Mouse (Mus musculus) brain, embryonic 14.5 days (tissue): ENCODE measurements around the gene Hcrtr1. TPM values are rescaled to one million over a fixed set of nuclear protein-coding genes. Genes with fewer than 3 reads are reported as not detected.

Experiments used
- DNase-seq: peaks from one replicate; pipeline ENCODE4 v3.0.0-alpha.2; 2011; ENCODE audit warnings: low read depth
- CTCF ChIP-seq: fragments of 200-500 bp; IDR thresholded peaks from 2 replicates; pipeline ENCODE4 v1.5.1; 2012; ENCODE audit warnings: inconsistent platforms, mild to moderate bottlenecking, moderate library complexity, borderline replicate concordance; ENCODE audit not compliant: insufficient read depth, insufficient read length; ENCODE audit errors: extremely low read depth
- POLR2A ChIP-seq: fragments of 200-500 bp; IDR thresholded peaks from 2 replicates; pipeline ENCODE4 v1.6.1; 2012; ENCODE audit warnings: mild to moderate bottlenecking, inconsistent platforms, borderline replicate concordance; ENCODE audit not compliant: poor library complexity, insufficient read depth, insufficient read length, severe bottlenecking; ENCODE audit errors: extremely low read depth
- polyA plus RNA-seq: library from polyadenylated mRNA; depleted of rRNA; stranded (reverse); fragments of >200 nt; gene quantifications from 2 replicates; pipeline ENCODE4 v1.2.3, GENCODE M21; 2012; rRNA removed

The Hcrtr1 gene
- polyA plus RNA-seq = 1.4 and 2.0 TPM in 2 replicates

DNA sequence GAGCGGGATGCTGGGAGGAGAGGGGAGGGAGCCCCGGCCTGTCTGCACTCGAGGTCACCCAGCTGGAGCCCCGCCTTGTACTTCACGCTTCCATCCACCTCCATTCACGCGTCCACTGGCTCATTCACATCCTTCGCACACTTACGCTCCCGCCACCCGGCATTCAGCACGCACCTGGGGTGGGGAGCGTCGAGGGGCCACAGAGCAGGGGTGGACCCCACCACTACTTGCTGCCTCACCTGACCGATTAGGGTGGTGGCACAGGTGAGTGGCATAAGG, at the start of gene Hcrtr1:
TSS of gene Hcrtr1 (minus strand) at position 146 of the 279 bp plus-strand sequence.
- DNase-seq = no peak
- TF ChIP-seq POLR2A (no peak), CTCF (no peak)

DNA sequence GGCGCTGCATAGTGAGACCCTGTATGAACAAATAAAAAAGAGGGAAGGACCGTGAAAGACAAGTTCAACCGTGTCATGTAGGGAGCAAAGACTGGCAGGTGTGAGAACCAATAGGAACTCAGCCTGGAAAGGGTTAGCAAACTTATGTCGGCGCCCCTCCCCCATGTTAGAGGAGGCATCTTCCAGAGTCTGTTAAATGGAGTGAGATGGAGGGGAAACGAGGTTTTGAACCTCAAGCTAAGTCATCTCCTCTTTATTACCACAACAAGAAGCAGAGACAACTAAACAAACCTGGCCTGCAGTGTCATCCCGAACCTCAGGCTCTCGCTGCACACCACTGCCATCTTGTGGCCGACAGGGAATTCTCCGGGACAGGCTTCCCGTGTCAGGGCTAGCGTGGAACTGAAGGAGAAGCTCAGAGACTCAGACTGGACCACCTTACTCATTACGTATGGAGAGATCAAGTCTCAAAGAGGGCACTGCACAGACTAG, 49.7 kb upstream of the Hcrtr1 start:
- DNase-seq = peak; percentile 92
- TF ChIP-seq POLR2A (no peak), CTCF (peak; percentile 99)

DNA sequence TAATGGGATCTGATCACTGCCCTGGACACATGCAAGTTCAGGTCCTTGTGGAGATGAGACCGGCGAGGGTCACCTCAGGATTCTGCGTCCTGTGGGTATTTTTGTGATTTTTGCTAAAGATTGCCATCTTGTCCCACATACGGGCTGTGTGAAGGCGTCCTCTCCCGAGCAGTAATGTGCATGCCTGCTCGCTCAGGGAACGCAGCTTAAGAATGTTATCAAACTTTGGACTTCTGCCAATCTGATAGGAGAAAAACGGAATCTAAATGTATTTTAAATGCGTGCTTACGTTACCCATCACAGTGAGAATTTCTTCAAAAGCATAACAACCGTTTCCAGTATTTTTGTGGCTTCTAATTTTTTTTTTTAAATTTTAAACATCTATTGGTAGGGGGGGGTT, 47.7 kb upstream of the Hcrtr1 start:
- TF ChIP-seq POLR2A (no peak), CTCF (no peak)

DNA sequence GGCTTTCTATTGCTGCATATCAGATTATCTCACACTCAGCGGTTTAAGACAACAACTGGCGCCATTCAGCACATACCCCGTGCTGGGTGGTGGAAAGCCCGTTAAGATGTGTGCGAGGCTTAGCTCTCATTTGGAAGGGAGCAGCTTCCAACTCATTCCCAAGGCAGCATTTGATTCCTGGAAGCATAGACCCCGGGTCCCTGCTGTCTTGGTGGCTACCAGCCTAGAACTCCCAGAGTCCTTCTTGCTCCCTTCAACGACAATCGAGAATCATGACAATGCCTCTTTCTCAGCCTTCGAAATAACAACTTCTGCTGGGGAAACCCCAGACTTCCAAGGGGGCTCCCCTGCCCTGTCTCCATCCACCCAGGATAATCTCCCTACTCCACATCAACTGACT, 47.3 kb upstream of the Hcrtr1 start:
- no peak for DNase-seq
- TF ChIP-seq CTCF (no peak), POLR2A (no peak)

More for the DNA sequence above, 47.7 kb upstream of the Hcrtr1 start:
- DNase-seq = no peak

DNA sequence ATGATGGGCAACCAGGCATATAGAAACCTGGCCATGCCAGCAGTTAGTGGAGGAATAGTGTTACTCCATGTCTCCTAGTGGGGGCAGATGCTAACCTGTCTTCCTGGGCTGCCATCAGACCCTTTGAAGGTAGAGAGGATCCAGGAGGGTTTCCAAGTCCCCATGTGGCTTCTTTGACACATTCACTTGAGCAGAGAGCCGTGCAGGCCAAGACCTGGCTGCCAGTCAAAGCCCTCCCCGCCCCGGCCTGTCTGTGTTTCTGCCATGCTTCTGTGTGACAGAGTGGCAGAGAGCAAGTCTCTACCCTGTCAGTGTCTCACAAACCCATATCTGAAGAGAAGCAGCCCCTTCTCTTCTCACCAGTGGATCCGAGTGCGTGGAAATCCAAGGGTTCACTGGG, 44.7 kb upstream of the Hcrtr1 start:
- TF ChIP-seq CTCF = no peak
- TF ChIP-seq POLR2A = no peak
- DNase-seq = no peak

DNA sequence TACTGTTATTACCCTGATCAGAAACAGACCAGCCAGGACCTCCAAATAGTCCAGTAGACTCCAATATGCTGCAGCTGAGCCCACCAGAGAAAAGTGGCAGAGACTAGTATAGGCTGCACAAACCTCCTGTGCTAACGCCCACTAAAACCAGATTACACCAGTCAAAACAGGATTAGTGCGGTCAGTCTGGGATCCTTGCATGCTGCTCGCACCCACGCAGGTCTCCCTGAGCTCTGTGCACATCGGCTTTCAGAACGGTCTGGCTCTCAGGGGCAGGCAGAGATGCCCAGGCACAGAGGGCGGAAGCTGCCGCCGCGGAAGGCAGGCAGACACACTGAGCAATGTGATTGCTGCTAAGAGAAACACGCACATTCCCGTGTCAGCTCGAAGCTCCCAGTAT, 43.9 kb upstream of the Hcrtr1 start:
- TF ChIP-seq CTCF = no peak
- no peak for TF ChIP-seq POLR2A
- no peak for DNase-seq

DNA sequence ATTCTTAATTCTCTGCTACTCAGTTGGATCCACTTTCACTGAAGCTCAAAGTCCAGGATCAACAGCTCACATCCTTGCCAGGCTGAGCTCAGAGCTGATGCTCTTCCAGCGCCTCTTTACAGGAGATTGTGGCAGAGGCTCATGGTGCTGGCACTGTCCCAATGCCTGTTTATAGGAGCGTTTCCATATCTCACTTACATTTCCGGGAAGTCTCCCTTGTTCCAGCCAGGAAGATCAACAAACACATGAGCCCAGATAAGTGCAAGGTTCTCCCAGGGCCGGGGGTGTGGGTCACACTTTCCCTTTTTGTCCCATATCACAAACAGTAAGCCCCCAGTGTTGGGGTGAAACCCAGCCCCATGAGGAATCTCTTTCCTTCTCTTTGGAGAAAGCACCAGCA, 42.7 kb upstream of the Hcrtr1 start:
- TF ChIP-seq CTCF = no peak
- TF ChIP-seq POLR2A = no peak
- DNase-seq = no peak

DNA sequence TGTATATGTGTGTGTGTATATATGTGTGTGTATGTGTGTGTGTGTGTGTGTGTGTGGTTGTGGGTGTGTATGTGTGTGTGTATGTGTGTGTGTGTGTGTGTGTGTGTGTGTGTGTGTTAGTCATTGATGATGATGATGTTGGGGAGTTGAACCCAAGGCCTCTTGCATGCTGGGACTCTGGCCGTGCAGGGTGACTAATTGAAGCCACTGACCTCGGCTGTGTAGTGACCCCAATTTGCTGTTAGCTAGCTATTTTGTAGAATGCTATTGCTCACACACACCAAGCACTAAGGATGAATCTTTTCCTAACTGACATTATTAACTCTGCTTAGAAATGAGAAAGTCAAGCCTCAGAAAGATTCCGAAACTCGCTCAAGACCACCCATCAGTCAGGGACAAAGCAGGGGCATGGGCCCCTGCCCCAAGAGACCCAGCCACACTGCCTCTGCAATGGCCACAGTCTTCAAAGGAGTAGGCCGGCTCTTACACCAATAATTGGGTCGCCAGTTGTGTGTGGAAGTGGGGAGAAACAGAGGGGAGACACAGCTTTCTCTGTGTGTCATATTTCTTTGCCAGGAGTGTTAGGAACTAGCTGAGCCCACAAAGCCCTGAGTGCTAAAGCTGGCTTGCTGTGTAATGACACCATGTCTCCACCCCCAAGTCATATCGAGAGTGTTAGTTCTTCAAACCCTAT, 41.9 kb upstream of the Hcrtr1 start:
- no peak for TF ChIP-seq POLR2A
- TF ChIP-seq CTCF = no peak
- DNase-seq = no peak

DNA sequence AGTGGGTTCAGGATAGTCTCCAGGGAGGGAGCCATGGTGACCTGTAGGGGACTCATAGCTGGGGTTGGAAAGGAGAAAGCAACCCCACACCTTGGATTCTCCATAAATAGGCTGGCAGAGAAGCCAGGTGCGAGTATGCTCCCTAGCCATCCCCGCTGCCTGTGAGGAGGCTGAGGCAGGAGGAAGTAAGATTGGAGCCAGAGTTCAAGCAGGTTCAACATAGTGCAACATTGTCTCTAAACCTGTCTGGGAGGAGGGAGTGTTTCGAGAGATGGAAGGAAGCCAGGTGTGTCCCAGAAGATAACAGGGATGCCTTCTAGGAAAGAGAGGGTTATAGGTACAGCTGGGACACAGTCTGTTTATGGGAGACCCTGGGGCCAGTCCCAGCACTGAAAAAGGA, 40.7 kb upstream of the Hcrtr1 start:
- TF ChIP-seq POLR2A (no peak), CTCF (no peak)
- DNase-seq = no peak

DNA sequence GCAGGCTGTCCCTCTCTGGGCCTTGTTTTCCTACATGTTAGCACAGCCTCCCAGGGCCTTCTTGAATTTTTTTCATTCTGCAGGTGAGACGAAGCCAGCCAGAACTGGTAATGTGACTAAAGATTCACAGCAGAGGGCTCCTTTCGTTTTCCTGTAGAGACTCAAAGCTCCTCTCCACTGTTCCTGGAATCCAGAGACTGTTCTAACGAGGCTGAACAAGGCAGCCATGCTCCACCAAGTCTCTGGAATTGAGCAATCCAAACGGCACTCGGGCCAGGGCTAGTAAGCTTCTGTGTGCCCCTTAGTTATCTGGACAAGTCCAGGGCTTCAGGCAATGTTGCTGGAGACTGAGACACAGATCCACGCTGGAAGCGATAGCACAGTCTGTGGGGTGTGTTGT, 38.4 kb upstream of the Hcrtr1 start:
- TF ChIP-seq CTCF (no peak), POLR2A (no peak)
- DNase-seq = no peak

DNA sequence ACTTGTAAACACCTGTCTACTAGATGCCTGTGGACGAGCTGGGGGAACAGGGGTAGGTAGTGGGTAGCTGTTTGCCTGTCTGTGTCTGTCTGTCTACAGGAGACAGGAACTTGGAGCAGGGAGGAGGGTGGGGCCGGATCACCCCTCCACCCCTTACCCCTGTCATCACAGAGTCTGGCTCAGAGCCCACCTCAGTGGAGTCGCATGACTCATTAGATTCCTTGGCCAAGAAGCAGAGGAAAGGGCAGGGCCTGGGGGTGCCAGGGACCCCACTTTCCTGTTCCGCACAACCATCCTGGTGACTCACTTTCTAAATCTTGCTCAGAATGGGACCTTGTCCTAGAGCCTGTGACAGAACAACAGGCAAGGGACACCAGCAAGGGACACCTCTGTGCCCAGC, 37.9 kb upstream of the Hcrtr1 start:
- no peak for DNase-seq
- TF ChIP-seq CTCF (no peak), POLR2A (no peak)

DNA sequence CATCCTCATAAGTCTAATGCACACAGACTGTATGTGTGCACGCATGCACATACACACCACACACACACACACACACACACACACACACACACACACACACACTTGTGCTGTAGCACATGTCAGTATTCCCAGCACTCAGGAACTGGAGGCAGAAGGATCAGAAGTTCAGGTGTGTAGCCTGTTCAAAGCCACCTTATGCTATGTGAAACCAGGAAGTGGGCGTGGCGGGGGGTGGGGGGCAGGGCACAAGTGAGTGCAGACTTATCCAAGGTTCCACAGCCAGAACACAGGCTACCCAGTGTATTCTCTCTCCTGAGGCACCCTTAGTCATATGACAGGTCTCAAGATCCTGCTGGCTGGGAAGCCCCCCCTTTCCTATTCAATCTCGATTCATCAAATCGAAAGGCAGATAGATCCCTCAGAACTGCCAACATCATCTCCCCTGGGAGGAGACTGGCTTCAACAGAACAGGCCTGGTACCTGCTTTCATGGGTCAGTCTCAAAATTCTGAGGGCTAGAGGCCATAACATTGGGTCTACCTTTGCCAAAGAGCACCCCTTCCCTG, 37.1 kb upstream of the Hcrtr1 start:
- no peak for DNase-seq
- TF ChIP-seq POLR2A (no peak), CTCF (no peak)
